Mouse (Mus musculus): ENCODE data around the gene Scfd2.

DNA sequence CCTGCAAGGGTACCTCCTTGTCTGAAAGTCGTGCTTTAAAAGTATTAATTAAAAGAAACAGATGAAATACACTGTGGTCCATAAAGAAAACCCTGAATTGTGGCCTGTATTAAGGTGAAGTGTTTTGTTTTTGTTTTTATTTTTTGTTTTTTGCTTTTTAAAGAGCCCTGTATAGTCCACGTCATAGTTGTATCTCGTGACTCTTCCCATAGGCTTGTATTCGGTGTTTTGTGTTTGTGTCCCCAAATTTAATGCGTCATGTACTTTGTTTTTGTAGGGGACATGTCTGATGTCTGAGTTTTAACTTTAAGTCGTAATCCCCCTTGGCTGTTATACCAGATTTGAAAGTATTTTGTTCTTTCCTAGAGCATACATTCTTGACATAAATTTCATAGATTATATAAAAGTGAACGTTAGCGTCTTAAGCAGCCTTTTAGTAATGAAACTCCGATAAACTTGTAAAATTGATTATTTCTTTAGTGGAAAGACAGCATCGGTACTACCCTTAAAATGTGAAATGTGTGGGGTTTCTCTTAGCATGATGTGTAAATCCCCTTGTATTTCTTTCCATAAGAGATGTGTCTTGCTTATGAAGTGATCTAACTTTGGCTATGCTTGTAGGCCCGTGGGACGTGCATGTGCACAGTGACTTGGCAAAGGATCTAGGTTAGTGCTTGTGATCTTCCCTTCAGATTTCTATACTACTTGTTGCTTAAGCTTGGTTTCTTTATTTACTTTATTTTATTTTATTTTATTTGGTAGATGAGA is 4.8 kb upstream of the Scfd2 start:
- TF ChIP-seq POLR2A (IDR thresholded peaks at IDR 0.05; ENCODE audit: borderline replicate concordance, low read depth, low read length) (no peak), CTCF (IDR thresholded peaks at IDR 0.05; ENCODE audit: low read depth, low read length) (no peak)
